ENCODE assay signal across 14 mouse cellular contexts in the genomic region with DNA sequence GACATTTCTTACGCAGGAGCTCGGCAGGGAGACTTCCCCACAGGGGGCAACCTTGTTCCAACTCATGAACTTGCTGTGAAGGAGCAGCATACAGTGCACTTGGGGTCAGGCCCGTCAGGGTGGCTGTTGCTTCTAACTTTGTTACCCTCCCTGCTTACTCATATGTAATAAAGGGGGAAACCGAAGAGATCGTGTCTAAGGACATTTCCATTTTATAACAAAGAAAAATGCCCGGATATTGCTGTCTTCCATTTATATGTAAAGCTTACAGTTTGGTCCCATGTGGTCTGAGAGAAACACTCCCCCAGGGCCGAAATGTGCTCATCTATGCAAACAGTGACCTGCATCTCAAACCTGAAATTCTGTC. TPM values are rescaled to one million over a fixed set of nuclear protein-coding genes. Genes with fewer than 3 reads are reported as not detected.
A peak's percentile ranks its signal among the peaks of the same experiment; 100 is the strongest.
DNase-seq lines count a peak whose midpoint lies in the region; ATAC-seq and TF ChIP-seq lines count a peak whose summit lies in the region.
"Had no signal": no experiment of that assay in that cellular context is flagged by ENCODE, and none has a peak within 500 bp of the region (broad histone marks: within the 10 kb centered on the region; RNA-seq: fewer than 3 reads in every experiment).

No protein-coding gene starts in this region.

- H3K27ac ChIP-seq in intestine, postnatal 0 days (ENCODE audit: low read depth, low read length), result no peak overlapping the region
- no peak overlapping the region for H3K27ac ChIP-seq in intestine, embryonic 15.5 days
- no peak overlapping the region for H3K27ac ChIP-seq in stomach, postnatal 0 days (replicated peaks)
- H3K27ac ChIP-seq: embryonic facial prominence, embryonic 15.5 days; forebrain, embryonic 12.5 days; limb, embryonic 10.5 days; liver, embryonic 14.5 days had no signal

- 0 out of 2 replicates have a peak, but pooled peaks have one; percentile 5 for TF ChIP-seq CTCF in intestine, postnatal 0 days (IDR thresholded peaks at IDR 0.05; ENCODE audit: low read depth)
- peak; percentile 19; the same call in 1 of the 2 replicates for TF ChIP-seq CTCF in stomach, postnatal 0 days (IDR thresholded peaks at IDR 0.05; ENCODE audit: low read depth)

- 74% methylated on average over 7 of the region's 7 CpGs for WGBS in intestine, postnatal 0 days
- 72% methylated on average over 7 of the region's 7 CpGs for WGBS in intestine, embryonic 15.5 days
- WGBS in stomach, postnatal 0 days, result 74% methylated on average over 7 of the region's 7 CpGs

- no peaks in the 10 kb centered on the region for H3K36me3 ChIP-seq in intestine, postnatal 0 days (ENCODE audit: control insufficient read depth, insufficient read depth)
- no peaks in the 10 kb centered on the region for H3K36me3 ChIP-seq in intestine, embryonic 15.5 days
- H3K36me3 ChIP-seq in stomach, postnatal 0 days (ENCODE audit: control insufficient read depth, insufficient read depth, low read length), result no peaks in the 10 kb centered on the region
- H3K36me3 ChIP-seq: embryonic facial prominence, embryonic 15.5 days; forebrain, embryonic 12.5 days; limb, embryonic 10.5 days had no signal

- no peaks in the 10 kb centered on the region for H3K4me1 ChIP-seq in intestine, postnatal 0 days (replicated peaks; ENCODE audit: control insufficient read depth, insufficient read depth, low read length)
- no peaks in the 10 kb centered on the region for H3K4me1 ChIP-seq in intestine, embryonic 15.5 days (replicated peaks)
- H3K4me1 ChIP-seq in stomach, postnatal 0 days (replicated peaks; ENCODE audit: control insufficient read depth, insufficient read depth), result no peaks in the 10 kb centered on the region
- H3K4me1 ChIP-seq: embryonic facial prominence, embryonic 15.5 days; forebrain, embryonic 12.5 days had no signal

- H3K4me3 ChIP-seq in intestine, postnatal 0 days (ENCODE audit: low read depth, low read length), result no peak overlapping the region
- H3K4me3 ChIP-seq in intestine, embryonic 15.5 days (replicated peaks), result no peak overlapping the region
- H3K4me3 ChIP-seq in stomach, postnatal 0 days (ENCODE audit: low read depth, low read length), result no peak overlapping the region
- H3K4me3 ChIP-seq: embryonic facial prominence, embryonic 15.5 days; forebrain, embryonic 12.5 days; limb, embryonic 10.5 days had no signal

- H3K4me2 ChIP-seq in intestine, postnatal 0 days (replicated peaks; ENCODE audit: low read depth), result no peak overlapping the region
- no peak overlapping the region for H3K4me2 ChIP-seq in intestine, embryonic 15.5 days (replicated peaks)
- no peak overlapping the region for H3K4me2 ChIP-seq in stomach, postnatal 0 days (replicated peaks; ENCODE audit: low read depth)
- H3K4me2 ChIP-seq: embryonic facial prominence, embryonic 15.5 days; forebrain, embryonic 12.5 days had no signal

- H3K27me3 ChIP-seq in intestine, postnatal 0 days (replicated peaks; ENCODE audit: control insufficient read depth, insufficient read depth, low read length), result no peaks in the 10 kb centered on the region
- H3K27me3 ChIP-seq in intestine, embryonic 15.5 days (replicated peaks), result no peaks in the 10 kb centered on the region
- no peaks in the 10 kb centered on the region for H3K27me3 ChIP-seq in stomach, postnatal 0 days (ENCODE audit: control insufficient read depth, insufficient read depth, low read length)
- H3K27me3 ChIP-seq: embryonic facial prominence, embryonic 15.5 days; forebrain, embryonic 12.5 days had no signal

- no peak for TF ChIP-seq EP300 in stomach, postnatal 0 days (optimal IDR thresholded peaks at IDR 0.05)

- DNase-seq in CD4-positive, CD25-positive, alpha-beta regulatory T cell, adult 2 months (ENCODE audit: low read depth, low spot score), result peak; percentile 55
- DNase-seq in thymus, postnatal 4 days, result peak; percentile 17
- no peak for DNase-seq in thymus, postnatal 25 days
- no peak for DNase-seq in stomach, postnatal 0 days (ENCODE audit: low spot score)
- DNase-seq in neural tube, embryonic 10.5 days (ENCODE audit: extremely low spot score, low spot score), result no peak
- DNase-seq: cerebellum, adult 11-12 months; layer of hippocampus, postnatal 36 days had no signal

- no peaks in the 10 kb centered on the region for H3K9me3 ChIP-seq in intestine, postnatal 0 days (ENCODE audit: control insufficient read depth)
- H3K9me3 ChIP-seq in intestine, embryonic 15.5 days, result no peaks in the 10 kb centered on the region
- no peaks in the 10 kb centered on the region for H3K9me3 ChIP-seq in stomach, postnatal 0 days (ENCODE audit: control insufficient read depth, low read length)
- H3K9me3 ChIP-seq: embryonic facial prominence, embryonic 15.5 days; forebrain, embryonic 12.5 days; limb, embryonic 10.5 days had no signal

- H3K9ac ChIP-seq in intestine, postnatal 0 days (ENCODE audit: low read depth, low read length), result no peak overlapping the region
- H3K9ac ChIP-seq in intestine, embryonic 15.5 days, result no peak overlapping the region
- H3K9ac ChIP-seq in stomach, postnatal 0 days (ENCODE audit: low read length), result no peak overlapping the region
- H3K9ac ChIP-seq: embryonic facial prominence, embryonic 15.5 days; forebrain, embryonic 12.5 days; liver, embryonic 14.5 days had no signal

- no peak for ATAC-seq in CD4-positive, CD25-positive, alpha-beta regulatory T cell, adult 4 months
- ATAC-seq in intestine, postnatal 0 days, result no peak
- ATAC-seq in intestine, embryonic 15.5 days, result no peak
- ATAC-seq in stomach, postnatal 0 days (ENCODE audit: low FRiP score, low TSS enrichment), result no peak

RNA-seq across cellular contexts. Expression of gene Tank, which starts 0.7 kb away (rescaled TPM):
- 100 to 1,000 TPM; 244 to 260 TPM for polyA plus RNA-seq in CD4-positive, CD25-positive, alpha-beta regulatory T cell, adult 4 months (2017; shearing (Covaris generic))
- polyA plus RNA-seq in intestine, postnatal 0 days (2015; fragmentation: Nextera tagmentation; extraction: Ambion mirVana), result 20.4 and 20.9 TPM in 2 replicates
- 30.4 and 30.9 TPM in 2 replicates for polyA plus RNA-seq in intestine, embryonic 15.5 days (2015; fragmentation: Nextera tagmentation; extraction: Ambion mirVana)
- polyA plus RNA-seq in stomach, postnatal 0 days (2015; fragmentation: Nextera tagmentation; extraction: Ambion mirVana), result 20.7 and 21.9 TPM in 2 replicates

Comparison
In these comparisons a context has a peak if more than half of its experiments do, and no peak if none do; other contexts are left out.
1. DNase-seq: peak in CD4-positive, CD25-positive, alpha-beta regulatory T cell, adult 2 months (single experiment) and thymus, postnatal 4 days (single experiment); none in thymus, postnatal 25 days (single experiment), stomach, postnatal 0 days (single experiment) and neural tube, embryonic 10.5 days (single experiment).